Mouse (Mus musculus): ENCODE data around the gene Sh3pxd2a. TPM values are rescaled to one million over a fixed set of nuclear protein-coding genes. Genes with fewer than 3 reads are reported as not detected.

Sh3pxd2a gene
- polyA plus RNA-seq, 1 experiment from 2014 or later = 7.1 TPM

GRCm38 (mm10) chr19:47242227-47242626 is 222.0 kb downstream of the Sh3pxd2a start:
- Histone ChIP-seq H3K36me3 (no peaks in the 10 kb centered on the region), H3K27ac (no peak overlapping the region), H3K4me1 (peaks cover 2% of the 10 kb centered on the region; the same call in 1 of the 2 replicates), H3K27me3 (no peaks in the 10 kb centered on the region), H3K4me2 (no peak overlapping the region), H3K4me3 (no peak overlapping the region), H3K9ac (no peak overlapping the region), H3K9me3 (no peaks in the 10 kb centered on the region)
- ATAC-seq (ENCODE audit: borderline replicate concordance, extremely low read depth, low FRiP score, low TSS enrichment) = no peak
- 51% methylated on average over 4 of the region's 4 CpGs for WGBS

GRCm38 (mm10) chr19:47240957-47241356 is 223.2 kb downstream of the Sh3pxd2a start:
- ATAC-seq (ENCODE audit: borderline replicate concordance, extremely low read depth, low FRiP score, low TSS enrichment) = no peak
- H3K9me3 ChIP-seq = no peaks in the 10 kb centered on the region
- H3K27ac ChIP-seq = no peak overlapping the region
- no peaks in the 10 kb centered on the region for H3K4me1 ChIP-seq
- H3K4me3 ChIP-seq = peak overlapping the region; percentile 23; the same call in 1 of the 2 replicates
- WGBS = 51% methylated on average over 7 of the region's 7 CpGs
- no peaks in the 10 kb centered on the region for H3K27me3 ChIP-seq
- H3K9ac ChIP-seq = no peak overlapping the region
- H3K36me3 ChIP-seq = no peaks in the 10 kb centered on the region
- peak overlapping the region; percentile 46; the same call in 1 of the 2 replicates for H3K4me2 ChIP-seq

- H3K36me3 ChIP-seq = no peaks in the 10 kb centered on the region
- WGBS = 20% methylated on average over 12 of the region's 12 CpGs
- H3K4me3 ChIP-seq = peak overlapping the region; percentile 23
- peak; percentile 39; the same call in 1 of the 2 replicates for ATAC-seq (ENCODE audit: borderline replicate concordance, extremely low read depth, low FRiP score, low TSS enrichment)
- no peak overlapping the region for H3K27ac ChIP-seq
- peak overlapping the region; percentile 46 for H3K4me2 ChIP-seq
- H3K9me3 ChIP-seq = no peaks in the 10 kb centered on the region
- no peaks in the 10 kb centered on the region for H3K27me3 ChIP-seq
- no peaks in the 10 kb centered on the region for H3K4me1 ChIP-seq
- no peak overlapping the region for H3K9ac ChIP-seq
Measured at GRCm38 (mm10) chr19:47240076-47240475, 224.1 kb downstream of the Sh3pxd2a start.

- 84% methylated on average over 3 of the region's 3 CpGs for WGBS
- Histone ChIP-seq H3K9me3 (no peaks in the 10 kb centered on the region), H3K9ac (no peak overlapping the region), H3K27ac (no peak overlapping the region), H3K4me3 (no peak overlapping the region), H3K4me1 (peaks cover 12% of the 10 kb centered on the region; the same call in 1 of the 2 replicates), H3K4me2 (no peak overlapping the region), H3K36me3 (no peaks in the 10 kb centered on the region), H3K27me3 (no peaks in the 10 kb centered on the region)
- ATAC-seq (ENCODE audit: borderline replicate concordance, extremely low read depth, low FRiP score, low TSS enrichment) = no peak
Measured at GRCm38 (mm10) chr19:47233087-47233486, 231.1 kb downstream of the Sh3pxd2a start.

GRCm38 (mm10) chr19:47232077-47232865 is 231.9 kb downstream of the Sh3pxd2a start:
- Histone ChIP-seq H3K9ac (no peak overlapping the region), H3K9me3 (no peaks in the 10 kb centered on the region), H3K4me1 (peaks cover 12% of the 10 kb centered on the region; the same call in 1 of the 2 replicates), H3K36me3 (no peaks in the 10 kb centered on the region), H3K4me2 (no peak overlapping the region), H3K27me3 (no peaks in the 10 kb centered on the region), H3K4me3 (no peak overlapping the region), H3K27ac (no peak overlapping the region)
- no peak for ATAC-seq (ENCODE audit: borderline replicate concordance, extremely low read depth, low FRiP score, low TSS enrichment)
- 85% methylated on average over 5 of the region's 5 CpGs for WGBS

- Histone ChIP-seq H3K4me1 (peaks cover 12% of the 10 kb centered on the region; the same call in 1 of the 2 replicates), H3K27me3 (no peaks in the 10 kb centered on the region), H3K9ac (no peak overlapping the region), H3K4me2 (no peak overlapping the region), H3K36me3 (no peaks in the 10 kb centered on the region), H3K27ac (no peak overlapping the region), H3K9me3 (no peaks in the 10 kb centered on the region), H3K4me3 (no peak overlapping the region)
- WGBS = 87% methylated on average over 6 of the region's 6 CpGs
- ATAC-seq (ENCODE audit: borderline replicate concordance, extremely low read depth, low FRiP score, low TSS enrichment) = no peak
Measured at GRCm38 (mm10) chr19:47231389-47231788, 232.8 kb downstream of the Sh3pxd2a start.

GRCm38 (mm10) chr19:47230682-47231081 is 233.5 kb downstream of the Sh3pxd2a start:
- no peak overlapping the region for H3K4me2 ChIP-seq
- no peak overlapping the region for H3K9ac ChIP-seq
- no peak overlapping the region for H3K4me3 ChIP-seq
- H3K27me3 ChIP-seq = no peaks in the 10 kb centered on the region
- peaks cover 12% of the 10 kb centered on the region; the same call in 1 of the 2 replicates for H3K4me1 ChIP-seq
- WGBS = 93% methylated on average over 8 of the region's 8 CpGs
- no peaks in the 10 kb centered on the region for H3K9me3 ChIP-seq
- H3K27ac ChIP-seq = no peak overlapping the region
- ATAC-seq (ENCODE audit: borderline replicate concordance, extremely low read depth, low FRiP score, low TSS enrichment) = no peak
- H3K36me3 ChIP-seq = no peaks in the 10 kb centered on the region

GRCm38 (mm10) chr19:47230082-47230481 is 234.1 kb downstream of the Sh3pxd2a start:
- Histone ChIP-seq H3K36me3 (no peaks in the 10 kb centered on the region), H3K4me2 (no peak overlapping the region), H3K9ac (no peak overlapping the region), H3K4me3 (no peak overlapping the region), H3K27ac (no peak overlapping the region), H3K4me1 (peaks cover 12% of the 10 kb centered on the region; the same call in 1 of the 2 replicates), H3K27me3 (no peaks in the 10 kb centered on the region), H3K9me3 (no peaks in the 10 kb centered on the region)
- no peak for ATAC-seq (ENCODE audit: borderline replicate concordance, extremely low read depth, low FRiP score, low TSS enrichment)
- 86% methylated on average over 7 of the region's 7 CpGs for WGBS

- Histone ChIP-seq H3K9me3 (no peaks in the 10 kb centered on the region), H3K4me1 (peaks cover 12% of the 10 kb centered on the region; the same call in 1 of the 2 replicates), H3K27me3 (no peaks in the 10 kb centered on the region), H3K9ac (no peak overlapping the region), H3K27ac (no peak overlapping the region), H3K4me2 (peak overlapping the region; percentile 71), H3K36me3 (no peaks in the 10 kb centered on the region), H3K4me3 (peak overlapping the region; percentile 34; the same call in 1 of the 2 replicates)
- ATAC-seq (ENCODE audit: borderline replicate concordance, extremely low read depth, low FRiP score, low TSS enrichment) = no peak
- WGBS = 54% methylated on average over 5 of the region's 5 CpGs
Measured at GRCm38 (mm10) chr19:47229461-47229860, 234.7 kb downstream of the Sh3pxd2a start.

- H3K27me3 ChIP-seq = no peaks in the 10 kb centered on the region
- ATAC-seq (ENCODE audit: borderline replicate concordance, extremely low read depth, low FRiP score, low TSS enrichment) = peak; percentile 88
- H3K27ac ChIP-seq = peak overlapping the region; percentile 46
- no peaks in the 10 kb centered on the region for H3K9me3 ChIP-seq
- WGBS = 2% methylated on average over 17 of the region's 17 CpGs
- peaks cover 12% of the 10 kb centered on the region; the same call in 1 of the 2 replicates for H3K4me1 ChIP-seq
- H3K4me2 ChIP-seq = peak overlapping the region; percentile 71
- no peaks in the 10 kb centered on the region for H3K36me3 ChIP-seq
- H3K9ac ChIP-seq = peak overlapping the region; percentile 34
- H3K4me3 ChIP-seq = peak overlapping the region; percentile 34
Measured at GRCm38 (mm10) chr19:47228725-47229252, 235.4 kb downstream of the Sh3pxd2a start.

- peaks cover 16% of the 10 kb centered on the region for H3K4me1 ChIP-seq
- 76% methylated on average over 5 of the region's 5 CpGs for WGBS
- H3K27me3 ChIP-seq = no peaks in the 10 kb centered on the region
- no peaks in the 10 kb centered on the region for H3K36me3 ChIP-seq
- no peak overlapping the region for H3K4me3 ChIP-seq
- no peak for ATAC-seq (ENCODE audit: borderline replicate concordance, extremely low read depth, low FRiP score, low TSS enrichment)
- H3K9me3 ChIP-seq = no peaks in the 10 kb centered on the region
- no peak overlapping the region for H3K4me2 ChIP-seq
- H3K9ac ChIP-seq = no peak overlapping the region
- no peak overlapping the region for H3K27ac ChIP-seq
Measured at GRCm38 (mm10) chr19:47225791-47226190, 238.4 kb downstream of the Sh3pxd2a start.

GRCm38 (mm10) chr19:47224743-47225142 is 239.5 kb downstream of the Sh3pxd2a start:
- 71% methylated on average over 4 of the region's 4 CpGs for WGBS
- Histone ChIP-seq H3K27ac (no peak overlapping the region), H3K27me3 (no peaks in the 10 kb centered on the region), H3K36me3 (no peaks in the 10 kb centered on the region), H3K4me3 (no peak overlapping the region), H3K4me2 (no peak overlapping the region), H3K9ac (no peak overlapping the region), H3K9me3 (no peaks in the 10 kb centered on the region), H3K4me1 (peaks cover 16% of the 10 kb centered on the region)
- no peak for ATAC-seq (ENCODE audit: borderline replicate concordance, extremely low read depth, low FRiP score, low TSS enrichment)
